Comparison of ENCODE assay signal across 7 mouse cellular contexts in the genomic region with DNA sequence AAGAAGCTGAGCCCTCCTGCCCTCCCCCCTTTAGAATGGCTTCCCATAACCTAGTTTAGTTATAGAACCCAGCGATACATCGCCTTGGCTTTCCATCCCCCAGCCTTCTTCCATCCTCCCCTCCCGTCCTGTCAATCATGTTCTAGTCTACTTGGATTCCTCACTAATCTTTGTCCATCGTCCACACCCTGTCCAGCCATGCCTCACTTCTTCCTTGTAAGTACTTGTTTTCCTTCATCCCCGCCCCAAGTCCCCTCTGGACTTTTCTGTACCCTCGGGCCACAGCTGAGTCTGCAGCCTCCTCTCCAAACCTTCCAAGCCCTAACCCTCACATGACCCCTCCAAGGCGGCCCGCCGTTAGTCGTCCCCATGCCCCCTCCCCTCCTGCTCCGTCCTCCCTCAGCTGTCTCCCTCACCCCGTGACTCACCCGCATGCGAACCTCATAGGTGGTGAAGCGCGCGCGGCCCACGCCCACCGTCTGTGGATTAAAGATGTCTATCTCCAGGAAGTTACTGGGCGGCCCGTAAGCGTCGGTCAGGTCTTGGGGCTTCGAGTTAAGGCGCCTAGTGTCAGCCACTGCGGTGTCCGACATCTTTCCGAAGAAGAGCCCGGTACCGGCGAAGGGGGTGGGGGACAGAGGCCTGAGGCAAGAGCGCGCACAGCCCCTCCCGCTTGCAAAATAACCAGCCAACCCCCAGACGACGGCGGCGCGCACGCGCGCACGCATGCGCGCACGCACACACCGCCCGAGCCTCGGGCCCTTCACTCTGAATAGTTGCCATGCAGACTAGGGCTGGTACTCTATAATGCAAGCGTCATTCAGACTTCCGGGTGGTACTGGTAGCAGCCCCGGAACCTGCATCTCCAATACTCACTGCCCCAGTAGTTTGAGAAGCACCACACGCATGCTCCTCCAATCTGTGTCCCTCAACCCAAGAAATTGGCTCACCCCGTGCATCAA. TPM values are rescaled to one million over a fixed set of nuclear protein-coding genes. Genes with fewer than 3 reads are reported as not detected.
A peak's percentile ranks its signal among the peaks of the same experiment; 100 is the strongest.
DNase-seq lines count a peak whose midpoint lies in the region; ATAC-seq lines count a peak whose summit lies in the region.

A gene (minus strand): TSS at position 730 of the 962 bp plus-strand sequence.

- H3K4me3 ChIP-seq in embryonic facial prominence, embryonic 11.5 days (ENCODE audit: low read depth, low read length) = peak within 1 kb of the TSS; percentile 52
- H3K4me3 ChIP-seq in limb, embryonic 10.5 days = peak within 1 kb of the TSS; percentile 64
- H3K4me3 ChIP-seq in midbrain, embryonic 13.5 days (replicated peaks) = peak within 1 kb of the TSS; percentile 54

- no peaks in the 10 kb centered on the region for H3K4me1 ChIP-seq in embryonic facial prominence, embryonic 11.5 days (ENCODE audit: control insufficient read depth, insufficient read depth, low read length)
- H3K4me1 ChIP-seq in limb, embryonic 10.5 days = no peaks in the 10 kb centered on the region
- peaks cover 10% of the 10 kb centered on the region for H3K4me1 ChIP-seq in midbrain, embryonic 13.5 days (replicated peaks)

- 0 out of 2 replicates have a peak within 1 kb of the TSS, but pooled peaks have one; percentile 56 for H3K27ac ChIP-seq in embryonic facial prominence, embryonic 11.5 days (replicated peaks; ENCODE audit: low read depth, low read length)
- peak within 1 kb of the TSS; percentile 85 for H3K27ac ChIP-seq in limb, embryonic 10.5 days
- peak within 1 kb of the TSS; percentile 80 for H3K27ac ChIP-seq in midbrain, embryonic 13.5 days

- no peaks in the 10 kb centered on the region for H3K36me3 ChIP-seq in embryonic facial prominence, embryonic 11.5 days (replicated peaks; ENCODE audit: control insufficient read depth, insufficient read depth, low read depth, low read length)
- H3K36me3 ChIP-seq in limb, embryonic 10.5 days = peaks cover 7% of the 10 kb centered on the region; the same call in 1 of the 2 replicates
- no peaks in the 10 kb centered on the region for H3K36me3 ChIP-seq in midbrain, embryonic 13.5 days

- peaks cover 2% of the 10 kb centered on the region; the same call in 1 of the 2 replicates for H3K27me3 ChIP-seq in embryonic facial prominence, embryonic 11.5 days (ENCODE audit: control insufficient read depth, insufficient read depth, low read length)
- peaks cover 85% of the 10 kb centered on the region for H3K27me3 ChIP-seq in limb, embryonic 10.5 days (ENCODE audit: low read depth, poor library complexity, severe bottlenecking)
- peaks cover 20% of the 10 kb centered on the region; the same call in 1 of the 2 replicates for H3K27me3 ChIP-seq in midbrain, embryonic 13.5 days

- H3K4me2 ChIP-seq in embryonic facial prominence, embryonic 11.5 days (ENCODE audit: low read depth, low read length) = peak within 1 kb of the TSS; percentile 43
- H3K4me2 ChIP-seq in midbrain, embryonic 13.5 days (replicated peaks) = peak within 1 kb of the TSS; percentile 60

- peak; percentile 97 for ATAC-seq in embryonic facial prominence, embryonic 11.5 days (replicated peaks; ENCODE audit: insufficient number of reproducible peaks, low FRiP score, low TSS enrichment, low read depth)
- peak; percentile 99 for ATAC-seq in granulocyte monocyte progenitor cell, adult 5-6 weeks (replicated peaks; ENCODE audit: poor library complexity, severe bottlenecking)
- peak; percentile 97 for ATAC-seq in midbrain, embryonic 13.5 days

- H3K9ac ChIP-seq in embryonic facial prominence, embryonic 11.5 days (replicated peaks; ENCODE audit: low read length) = peak within 1 kb of the TSS; percentile 59
- peak within 1 kb of the TSS; percentile 67 for H3K9ac ChIP-seq in midbrain, embryonic 13.5 days (replicated peaks)

- 16% methylated on average over 49 of the region's 55 CpGs for WGBS in embryonic facial prominence, embryonic 11.5 days
- 8% methylated on average over 55 of the region's 55 CpGs for WGBS in limb, embryonic 10.5 days
- 20% methylated on average over 51 of the region's 55 CpGs for WGBS in midbrain, embryonic 13.5 days

- peak; percentile 88 for DNase-seq in adrenal gland, postnatal 14 days
- peak; percentile 89 for DNase-seq in embryonic facial prominence, embryonic 11.5 days (ENCODE audit: low spot score)
- DNase-seq in kidney, adult 11 months = peak; percentile 93
- peak; percentile 85 for DNase-seq in limb, embryonic 10.5 days (ENCODE audit: low spot score)
- peak; percentile 71 for DNase-seq in spleen, adult 12 weeks (ENCODE audit: low spot score)

- no peaks in the 10 kb centered on the region for H3K9me3 ChIP-seq in embryonic facial prominence, embryonic 11.5 days (replicated peaks; ENCODE audit: control insufficient read depth, low read length)
- H3K9me3 ChIP-seq in limb, embryonic 10.5 days (replicated peaks) = no peaks in the 10 kb centered on the region
- no peaks in the 10 kb centered on the region for H3K9me3 ChIP-seq in midbrain, embryonic 13.5 days

RNA-seq across cellular contexts. Expression of the gene that starts here (rescaled TPM):
- 41.6 and 44.9 TPM in 2 replicates for total RNA-seq in adrenal gland, postnatal 14 days (2021)
- 66.2 and 67.9 TPM in 2 replicates for polyA plus RNA-seq in embryonic facial prominence, embryonic 11.5 days (2014; fragmentation: Nextera tagmentation; extraction: Ambion mirVana)
- total RNA-seq in granulocyte monocyte progenitor cell, adult 5-6 weeks (2014; fragmentation: Nextera tagmentation) = 50.9 and 62.8 TPM in 2 replicates
- total RNA-seq in granulocyte monocyte progenitor cell, adult 5-6 weeks (2017) = 62.9 and 66.1 TPM in 2 replicates
- 49.2 and 50.4 TPM in 2 replicates for polyA plus RNA-seq in limb, embryonic 10.5 days (2016; fragmentation: Nextera tagmentation; extraction: Ambion mirVana)
- 53.3 and 55.8 TPM in 2 replicates for polyA plus RNA-seq in midbrain, embryonic 13.5 days (2015; fragmentation: Nextera tagmentation; extraction: Ambion mirVana)

Comparison
In these comparisons a context has a peak if more than half of its experiments do, and no peak if none do; other contexts are left out.
1. Peak in every context shown above with its lines: DNase-seq, ATAC-seq, H3K4me3 ChIP-seq and H3K27ac ChIP-seq.